Mouse (Mus musculus) olfactory bulb, adult 2 months (tissue): ENCODE data around the gene Ficd. TPM values are rescaled to one million over a fixed set of nuclear protein-coding genes. Genes with fewer than 3 reads are reported as not detected.

Experiments
- H3K27ac ChIP-seq: fragments of 200-500 bp; 2 replicates; pipeline ENCODE4 v1.5.1; 2012; ENCODE audit warnings: low read depth, low read length; ENCODE audit not compliant: insufficient read depth
- H3K4me1 ChIP-seq: fragments of 200-500 bp; 2 replicates; pipeline ENCODE4 v1.6.1; 2012; ENCODE audit warnings: low read length; ENCODE audit not compliant: control insufficient read depth, insufficient read depth
- H3K4me3 ChIP-seq: fragments of 200-500 bp; 2 replicates; pipeline ENCODE4 v1.5.1; 2012; ENCODE audit warnings: mild to moderate bottlenecking, low read depth, low read length, moderate library complexity; ENCODE audit not compliant: insufficient read depth
- CTCF ChIP-seq: fragments of 200-500 bp; IDR thresholded peaks from 2 replicates; pipeline ENCODE4 v1.5.1; 2012; ENCODE audit warnings: low read depth, mild to moderate bottlenecking, low read length, moderate library complexity; ENCODE audit not compliant: insufficient read depth
- POLR2A ChIP-seq: fragments of 200-500 bp; IDR thresholded peaks from 2 replicates; pipeline ENCODE4 v1.6.1; 2012; ENCODE audit warnings: mild to moderate bottlenecking, low read depth, low read length, moderate library complexity; ENCODE audit not compliant: insufficient read depth
- whole genome bisulfite sequencing: fragments of 180-500 bp; shearing (Covaris S2); methylation state at CpG from one replicate; pipeline ENCODE4 v1.1.7; 2018; 5-methylcytosine and 5-hydroxymethylcytosine counted together
- polyA plus RNA-seq: library from polyadenylated mRNA; stranded (reverse); fragments of >200 nt; gene quantifications from 2 replicates; pipeline ENCODE4 v1.2.4, GENCODE M21; 2012; ENCODE audit warnings: low replicate concordance; ENCODE audit not compliant: missing spikeins, insufficient read depth, insufficient read length

Gene Ficd
- polyA plus RNA-seq, 1 experiment, result not detected

DNA sequence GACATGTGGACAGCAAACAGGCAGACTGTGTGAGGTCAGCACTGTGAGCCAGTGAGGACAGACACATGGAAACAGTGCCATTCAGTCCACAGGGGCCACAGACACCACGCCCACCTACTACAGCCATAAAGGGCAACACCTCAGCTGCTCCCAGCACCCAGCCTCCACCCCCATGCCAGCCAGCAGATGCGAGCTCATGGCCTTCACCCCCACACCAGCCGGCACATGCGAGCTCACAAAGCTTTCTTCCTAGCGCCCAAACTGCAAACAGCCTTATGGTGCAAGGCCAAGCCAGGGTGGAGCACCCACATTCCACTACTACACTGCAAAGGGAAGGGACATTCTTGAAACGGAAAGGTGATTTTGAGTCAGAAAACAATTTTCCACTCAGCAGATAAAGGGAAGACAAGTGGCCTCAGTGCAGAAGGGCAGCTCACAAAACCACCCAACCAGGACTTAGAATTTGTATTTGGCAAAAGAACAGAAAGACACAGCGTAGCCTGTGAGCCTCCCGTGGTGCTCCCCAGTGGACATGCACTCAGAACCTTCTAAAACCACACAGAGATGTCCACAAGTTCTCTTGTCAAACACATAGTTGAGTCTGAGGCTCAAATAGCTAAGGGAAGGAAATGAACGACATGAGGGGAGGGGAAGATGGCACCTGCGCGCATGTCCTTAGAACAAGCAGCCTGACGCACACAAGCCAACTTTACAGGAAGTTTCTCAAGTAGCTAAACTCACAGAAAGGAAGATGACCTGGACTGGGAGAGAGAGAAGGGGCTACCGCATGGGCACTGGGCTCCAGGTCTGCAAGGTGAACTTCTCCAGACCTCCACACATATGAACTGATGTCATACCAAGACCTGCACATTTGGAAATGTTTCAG, 30.3 kb downstream of the Ficd start:
- TF ChIP-seq CTCF, result no peak
- TF ChIP-seq POLR2A, result no peak
- Histone ChIP-seq H3K4me3 (no peak overlapping the region), H3K4me1 (peaks cover 24% of the 10 kb centered on the region), H3K27ac (no peak overlapping the region)
- WGBS, result 73% methylated on average over 13 of the region's 13 CpGs

DNA sequence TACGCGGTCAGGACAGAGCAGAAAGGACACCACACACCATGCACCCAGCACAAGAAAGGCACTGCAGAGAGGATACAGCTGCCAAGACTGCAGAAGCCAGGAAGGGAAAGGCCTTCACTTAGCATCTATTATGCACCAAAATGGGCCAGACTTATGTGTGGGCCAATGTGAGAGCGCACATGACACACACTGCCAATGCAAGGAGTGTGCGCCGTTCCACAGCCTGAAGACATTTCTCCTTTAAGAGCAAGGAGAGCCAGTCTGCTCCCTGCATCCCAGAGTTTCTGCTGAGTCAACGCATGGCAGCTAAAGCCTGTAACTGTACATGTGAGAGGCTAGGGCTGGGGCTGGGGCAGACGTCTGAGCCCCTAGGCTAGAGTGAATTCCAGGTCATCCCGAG, 33.2 kb downstream of the Ficd start:
- Histone ChIP-seq H3K4me1 (peaks cover 20% of the 10 kb centered on the region), H3K4me3 (no peak overlapping the region), H3K27ac (no peak overlapping the region)
- 83% methylated on average over 8 of the region's 8 CpGs for WGBS
- TF ChIP-seq POLR2A (no peak), CTCF (no peak)

DNA sequence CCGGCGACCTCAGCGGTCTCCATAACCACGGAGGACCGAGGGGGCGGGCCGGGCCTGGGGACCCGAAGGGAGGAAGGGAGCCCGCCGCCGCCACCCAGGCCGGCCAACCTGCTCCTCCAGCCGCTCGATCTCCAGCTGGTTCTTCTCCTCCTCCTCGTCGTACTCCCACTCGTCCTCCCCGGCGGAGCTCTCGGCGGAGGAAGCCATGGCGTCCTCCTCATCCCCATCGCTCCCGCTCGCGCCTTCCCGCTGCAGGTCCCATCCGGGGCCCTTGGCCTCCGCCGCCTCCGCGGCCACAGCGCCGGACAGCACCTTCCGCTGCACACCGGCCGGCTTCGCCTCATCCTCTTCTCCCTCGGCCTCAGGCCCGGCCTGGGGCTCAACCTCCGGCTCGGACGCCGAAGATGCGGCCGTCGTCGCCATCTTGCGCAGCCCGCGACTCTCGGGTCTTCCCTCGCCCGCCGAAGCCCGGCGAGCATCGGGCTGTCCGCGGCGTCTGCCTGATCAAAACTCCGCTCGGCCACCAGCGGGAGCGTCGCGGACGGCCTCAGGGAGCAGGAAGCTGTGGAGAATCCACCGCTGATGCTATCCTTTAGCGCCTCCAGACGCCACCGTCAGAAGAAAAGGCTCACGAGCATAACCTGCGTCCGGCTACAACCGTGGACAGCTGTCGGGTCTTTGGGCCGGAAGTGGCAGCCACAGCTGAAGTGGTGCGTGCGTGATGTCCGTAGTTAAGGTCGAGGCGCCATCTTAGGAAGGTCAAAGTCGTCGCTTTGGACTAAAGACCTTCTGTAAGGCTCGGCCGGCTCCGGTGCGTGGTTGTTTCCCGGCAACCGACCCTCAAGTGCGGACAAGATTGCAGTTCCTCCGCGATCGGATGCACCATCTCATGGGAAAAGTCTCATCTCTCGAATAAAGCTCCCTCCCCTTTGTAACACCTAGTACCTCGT, 35.9 kb downstream of the Ficd start:
- Histone ChIP-seq H3K4me1 (peaks cover 18% of the 10 kb centered on the region), H3K27ac (peak overlapping the region; percentile 98), H3K4me3 (peak overlapping the region; percentile 84)
- under 1% methylated on average over 97 of the region's 97 CpGs for WGBS
- TF ChIP-seq POLR2A, result peak; percentile 47; the same call in 1 of the 2 replicates
- no peak for TF ChIP-seq CTCF

DNA sequence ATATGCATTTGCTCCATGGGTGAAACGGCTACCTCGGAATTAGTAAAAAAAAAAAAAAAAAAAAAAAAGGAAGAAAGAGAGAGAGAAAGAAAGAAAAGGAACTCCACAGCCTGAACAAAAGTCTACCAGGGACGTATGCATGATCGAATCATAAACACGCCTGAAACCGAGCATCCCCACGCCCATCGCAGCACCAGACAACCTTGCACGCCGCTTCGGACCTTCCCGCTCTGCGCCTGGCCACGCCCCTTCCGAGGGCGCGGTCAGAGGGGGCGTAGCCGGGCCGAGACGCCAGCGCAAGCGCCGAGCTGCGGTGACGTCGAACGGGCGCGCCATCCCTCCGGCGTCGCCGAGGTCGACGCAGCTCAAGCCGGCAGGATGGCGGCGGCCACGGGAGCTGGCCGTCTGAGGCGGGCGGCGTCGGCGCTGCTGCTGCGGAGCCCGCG, 36.9 kb downstream of the Ficd start, which contains the start of the genes Sart3 and Iscu:
TSS of gene Sart3 (minus strand) at position 61 of the 446 bp plus-strand sequence.
TSS of gene Iscu (plus strand) at position 299 of the 446 bp plus-strand sequence.
- H3K4me3 ChIP-seq, result peak within 1 kb of the TSS; percentile 92
- H3K27ac ChIP-seq, result peak within 1 kb of the TSS; percentile 98
- no peak for TF ChIP-seq CTCF
- TF ChIP-seq POLR2A, result peak; percentile 78
- WGBS, result under 1% methylated on average over 49 of the region's 49 CpGs
- H3K4me1 ChIP-seq, result peaks cover 18% of the 10 kb centered on the region

DNA sequence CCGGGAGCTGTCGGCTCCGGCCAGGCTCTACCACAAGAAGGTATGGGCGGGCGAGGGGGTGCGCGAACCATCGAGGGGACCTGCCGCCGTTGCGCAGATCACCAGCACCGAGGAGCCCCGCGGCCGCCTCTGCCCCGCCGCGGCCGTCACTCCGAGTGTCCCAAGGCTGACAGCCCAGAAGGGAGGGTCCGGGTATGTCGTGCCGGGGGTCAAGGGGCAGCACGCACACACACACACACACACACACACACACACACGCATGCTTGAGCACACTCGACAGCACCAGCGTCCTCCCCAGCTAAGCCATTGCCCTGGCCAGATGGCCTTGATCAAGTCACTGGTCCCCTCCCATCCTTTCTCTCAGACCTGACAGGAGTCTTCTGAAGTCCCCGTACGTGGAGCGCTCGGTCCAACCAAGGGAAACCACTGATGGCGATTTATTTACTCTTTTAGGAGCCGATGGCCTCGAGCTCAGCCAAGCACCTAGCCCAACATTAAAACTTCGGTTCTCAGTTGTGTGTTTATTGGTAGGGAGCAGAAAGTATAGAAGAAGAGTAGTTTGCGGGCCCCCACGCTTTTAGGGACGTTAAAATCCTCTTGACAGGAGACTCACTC, 37.4 kb downstream of the Ficd start:
- H3K27ac ChIP-seq, result no peak overlapping the region
- 1% methylated on average over 38 of the region's 38 CpGs for WGBS
- peak overlapping the region; percentile 92 for H3K4me3 ChIP-seq
- H3K4me1 ChIP-seq, result peaks cover 18% of the 10 kb centered on the region
- TF ChIP-seq POLR2A (no peak), CTCF (no peak)

DNA sequence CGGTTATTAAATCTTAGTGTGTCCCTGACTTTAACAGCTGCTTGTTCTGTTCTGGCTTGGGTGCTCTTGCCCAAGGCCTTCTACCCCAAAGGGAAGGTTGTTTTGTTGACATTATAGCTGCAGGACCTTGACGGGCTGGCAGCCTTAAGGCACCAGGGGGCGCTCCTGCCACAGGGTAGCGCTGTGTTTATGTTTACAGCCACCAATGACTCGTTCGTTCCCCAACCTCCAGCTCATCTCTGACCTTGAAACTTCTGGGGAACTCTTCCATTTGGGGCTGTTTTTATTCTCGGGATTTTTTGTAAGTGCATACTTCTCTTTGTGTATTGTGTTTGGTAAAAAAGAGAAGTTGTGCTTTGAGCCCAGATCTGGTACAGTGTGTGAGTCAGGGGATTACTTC, 38.1 kb downstream of the Ficd start:
- WGBS, result 0% methylated on average over 7 of the region's 7 CpGs
- peak; percentile 92 for TF ChIP-seq CTCF
- no peak for TF ChIP-seq POLR2A
- Histone ChIP-seq H3K27ac (no peak overlapping the region), H3K4me3 (peak overlapping the region; percentile 92), H3K4me1 (peaks cover 14% of the 10 kb centered on the region)

DNA sequence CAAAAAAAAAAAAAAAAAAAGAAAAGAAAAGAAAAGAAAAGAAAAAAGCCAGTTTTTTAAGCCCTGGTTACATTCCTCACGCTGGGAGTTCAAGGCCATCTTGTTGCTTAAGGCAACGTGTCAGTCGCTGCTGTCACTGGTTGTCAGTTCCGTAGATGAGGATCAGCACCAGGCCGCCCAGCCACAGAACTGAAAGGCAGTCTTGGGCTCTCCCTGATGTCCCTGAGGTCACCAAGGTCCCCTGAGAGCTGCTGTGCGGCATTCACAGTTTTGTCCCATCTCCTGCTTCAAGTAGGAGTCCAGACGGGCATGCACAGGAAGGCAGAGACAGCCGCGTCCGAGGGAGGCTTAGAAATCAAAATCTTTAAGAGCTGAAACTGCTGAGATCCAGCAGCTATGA, 40.0 kb downstream of the Ficd start:
- Histone ChIP-seq H3K4me1 (peaks cover 1% of the 10 kb centered on the region; the same call in 1 of the 2 replicates), H3K27ac (no peak overlapping the region), H3K4me3 (no peak overlapping the region)
- 94% methylated on average over 10 of the region's 10 CpGs for WGBS
- TF ChIP-seq POLR2A, result no peak
- TF ChIP-seq CTCF, result no peak

- Histone ChIP-seq H3K27ac (no peak overlapping the region), H3K4me1 (peaks cover 4% of the 10 kb centered on the region), H3K4me3 (no peak overlapping the region)
- WGBS, result 92% methylated on average over 15 of the region's 15 CpGs
- TF ChIP-seq CTCF, result no peak
- no peak for TF ChIP-seq POLR2A
These were observed 40.7 kb downstream of the Ficd start for GRCm38 (mm10) chr5:113776128-113776895.
